In the genomic region with DNA sequence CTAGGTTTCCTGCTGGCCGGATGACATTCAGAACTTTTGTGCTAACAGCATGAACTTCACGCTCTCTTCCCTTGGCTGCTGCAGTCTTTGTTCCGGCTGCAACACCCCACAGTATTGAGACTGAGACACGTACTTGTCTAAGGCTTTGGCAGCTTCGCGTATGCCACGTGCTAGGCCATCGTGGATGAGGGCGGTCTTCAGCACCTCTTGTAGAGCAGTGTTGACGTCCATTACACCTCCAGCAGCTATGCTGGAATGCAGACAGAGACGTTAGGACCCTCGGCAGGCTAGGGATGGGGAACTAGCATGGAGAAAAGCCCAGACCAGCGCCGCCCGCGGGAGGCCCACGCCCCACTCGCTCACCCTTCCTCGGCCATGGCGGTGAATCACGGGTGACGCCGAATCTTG, we compare ENCODE assay signal across 8 mouse cellular contexts. TPM values are rescaled to one million over a fixed set of nuclear protein-coding genes. Genes with fewer than 3 reads are reported as not detected.
DNase-seq lines count a peak whose midpoint lies in the region; ATAC-seq and TF ChIP-seq lines count a peak whose summit lies in the region.
"Not testable (repeated sequence)": the region's sequence is repeated elsewhere in the genome, so short reads cannot be mapped to it uniquely, and the experiment has no call there.

No protein-coding gene starts in this region.

- TF ChIP-seq POLR2A in cortical plate, adult 2 months (IDR thresholded peaks at IDR 0.05; ENCODE audit: extremely low read depth, insufficient read depth, low read length): not testable (repeated sequence)

- peak overlapping the region; percentile 93 for H3K9ac ChIP-seq in forebrain, embryonic 15.5 days (replicated peaks)
- peak overlapping the region; percentile 95 for H3K9ac ChIP-seq in kidney, embryonic 14.5 days (ENCODE audit: low read depth, low read length)
- peak overlapping the region; percentile 86 for H3K9ac ChIP-seq in liver, embryonic 12.5 days
- H3K9ac ChIP-seq in midbrain, embryonic 11.5 days (ENCODE audit: low read length): peak overlapping the region; percentile 91

- not testable (repeated sequence) for TF ChIP-seq CTCF in cortical plate, adult 2 months (IDR thresholded peaks at IDR 0.05; ENCODE audit: extremely low read depth, insufficient read depth, low read length)

- ATAC-seq in CD4-positive, CD25-positive, alpha-beta regulatory T cell, adult 4 months: peak; percentile 0
- ATAC-seq in forebrain, embryonic 15.5 days (replicated peaks): peak; percentile 59
- peak; percentile 36 for ATAC-seq in kidney, embryonic 14.5 days (ENCODE audit: low FRiP score, low TSS enrichment)
- peak; percentile 23 for ATAC-seq in liver, embryonic 12.5 days
- peak; percentile 62 for ATAC-seq in midbrain, embryonic 11.5 days (ENCODE audit: low FRiP score)

- H3K4me2 ChIP-seq in forebrain, embryonic 15.5 days (replicated peaks): peak overlapping the region; percentile 81
- H3K4me2 ChIP-seq in kidney, embryonic 14.5 days (replicated peaks; ENCODE audit: low read depth, low read length): peak overlapping the region; percentile 66
- peak overlapping the region; percentile 76 for H3K4me2 ChIP-seq in liver, embryonic 12.5 days
- H3K4me2 ChIP-seq in midbrain, embryonic 11.5 days: peak overlapping the region; percentile 87

- H3K27ac ChIP-seq in cortical plate, adult 2 months (ENCODE audit: insufficient read depth, low read length): not testable (repeated sequence)
- H3K27ac ChIP-seq in forebrain, embryonic 15.5 days (replicated peaks): peak overlapping the region; percentile 54; the same call in 1 of the 2 replicates
- peak overlapping the region; percentile 93 for H3K27ac ChIP-seq in hindbrain, embryonic 10.5 days
- peak overlapping the region; percentile 67 for H3K27ac ChIP-seq in kidney, embryonic 14.5 days (ENCODE audit: low read depth, low read length)
- peak overlapping the region; percentile 90 for H3K27ac ChIP-seq in liver, embryonic 12.5 days
- H3K27ac ChIP-seq in midbrain, embryonic 11.5 days (ENCODE audit: low read depth, low read length): peak overlapping the region; percentile 0; the same call in 1 of the 2 replicates

- WGBS in forebrain, embryonic 15.5 days: under 1% methylated on average over 23 of the region's 23 CpGs
- under 1% methylated on average over 23 of the region's 23 CpGs for WGBS in hindbrain, embryonic 10.5 days
- WGBS in kidney, embryonic 14.5 days: under 1% methylated on average over 23 of the region's 23 CpGs
- WGBS in liver, embryonic 12.5 days (ENCODE audit: insufficient replicate concordance): under 1% methylated on average over 23 of the region's 23 CpGs
- under 1% methylated on average over 23 of the region's 23 CpGs for WGBS in midbrain, embryonic 11.5 days

- not testable (repeated sequence) for H3K9me3 ChIP-seq in forebrain, embryonic 15.5 days; hindbrain, embryonic 10.5 days; kidney, embryonic 14.5 days (ENCODE audit: control insufficient read depth, low read length); liver, embryonic 12.5 days (replicated peaks); midbrain, embryonic 11.5 days (ENCODE audit: control insufficient read depth, low read length)

- not testable (repeated sequence) for H3K4me1 ChIP-seq in cortical plate, adult 2 months (ENCODE audit: control insufficient read depth, insufficient read depth, low read length)
- H3K4me1 ChIP-seq in forebrain, embryonic 15.5 days: peaks cover 34% of the 10 kb centered on the region
- H3K4me1 ChIP-seq in hindbrain, embryonic 10.5 days (replicated peaks): peaks cover 25% of the 10 kb centered on the region
- peaks cover 21% of the 10 kb centered on the region for H3K4me1 ChIP-seq in kidney, embryonic 14.5 days (ENCODE audit: control insufficient read depth, insufficient read depth, low read length)
- H3K4me1 ChIP-seq in liver, embryonic 12.5 days: peaks cover 53% of the 10 kb centered on the region
- peaks cover 12% of the 10 kb centered on the region for H3K4me1 ChIP-seq in midbrain, embryonic 11.5 days (ENCODE audit: control insufficient read depth, insufficient read depth, low read length)

- peak overlapping the region; percentile 88 for H3K4me3 ChIP-seq in cortical plate, adult 2 months (ENCODE audit: insufficient read depth, low read length)
- peak overlapping the region; percentile 77 for H3K4me3 ChIP-seq in forebrain, embryonic 15.5 days
- H3K4me3 ChIP-seq in hindbrain, embryonic 10.5 days: peak overlapping the region; percentile 92
- peak overlapping the region; percentile 87 for H3K4me3 ChIP-seq in kidney, embryonic 14.5 days (ENCODE audit: low read length)
- H3K4me3 ChIP-seq in liver, embryonic 12.5 days: peak overlapping the region; percentile 77
- peak overlapping the region; percentile 66 for H3K4me3 ChIP-seq in midbrain, embryonic 11.5 days (ENCODE audit: low read depth, low read length)

- DNase-seq in hindbrain, embryonic 10.5 days (ENCODE audit: low spot score); midbrain, embryonic 11.5 days (ENCODE audit: low spot score, missing footprints): not testable (repeated sequence)
- peak; percentile 6 for DNase-seq in spleen, adult 12 weeks (ENCODE audit: low spot score)

- H3K36me3 ChIP-seq in forebrain, embryonic 15.5 days: peaks cover 30% of the 10 kb centered on the region
- peaks cover 45% of the 10 kb centered on the region for H3K36me3 ChIP-seq in hindbrain, embryonic 10.5 days
- H3K36me3 ChIP-seq in kidney, embryonic 14.5 days (ENCODE audit: control insufficient read depth, insufficient read depth, low read length): peaks cover 32% of the 10 kb centered on the region
- H3K36me3 ChIP-seq in liver, embryonic 12.5 days: peaks cover 40% of the 10 kb centered on the region
- H3K36me3 ChIP-seq in midbrain, embryonic 11.5 days (ENCODE audit: control insufficient read depth, insufficient read depth, low read length): not testable (repeated sequence)

- not testable (repeated sequence) for H3K27me3 ChIP-seq in forebrain, embryonic 15.5 days; hindbrain, embryonic 10.5 days (ENCODE audit: insufficient read depth, poor library complexity, severe bottlenecking); kidney, embryonic 14.5 days (ENCODE audit: control insufficient read depth, insufficient read depth, low read length); liver, embryonic 12.5 days (replicated peaks); midbrain, embryonic 11.5 days (ENCODE audit: control insufficient read depth, insufficient read depth, low read length)

RNA-seq across cellular contexts. Expression of a gene that starts 0.4 kb away (rescaled TPM):
- 100 to 1,000 TPM; 121 to 593 TPM for polyA plus RNA-seq in CD4-positive, CD25-positive, alpha-beta regulatory T cell, adult 4 months (2017; shearing (Covaris generic))
- polyA plus RNA-seq in cortical plate, adult 2 months (2012; rRNA removed): 1,194 and 1,252 TPM in 2 replicates
- 113 and 122 TPM in 2 replicates for polyA plus RNA-seq in forebrain, embryonic 15.5 days (2015; fragmentation: Nextera tagmentation; extraction: Ambion mirVana)
- polyA plus RNA-seq in hindbrain, embryonic 10.5 days (2016; fragmentation: Nextera tagmentation; extraction: Ambion mirVana): 124 and 145 TPM in 2 replicates
- 203 and 268 TPM in 2 replicates for polyA plus RNA-seq in kidney, embryonic 14.5 days (2014; fragmentation: Nextera tagmentation; extraction: Ambion mirVana)
- 192 and 199 TPM in 2 replicates for polyA plus RNA-seq in liver, embryonic 12.5 days (2016; fragmentation: Nextera tagmentation; extraction: Ambion mirVana)
- polyA plus RNA-seq in midbrain, embryonic 11.5 days (2014; fragmentation: Nextera tagmentation; extraction: Ambion mirVana): 118 and 132 TPM in 2 replicates

RNA-seq across cellular contexts. Expression of a gene that starts 10.2 kb away (rescaled TPM):
- polyA plus RNA-seq in CD4-positive, CD25-positive, alpha-beta regulatory T cell, adult 4 months (2017; shearing (Covaris generic)): not detected
- polyA plus RNA-seq in cortical plate, adult 2 months (2012; rRNA removed): 19.3 and 21.4 TPM in 2 replicates
- 15.8 and 16.5 TPM in 2 replicates for polyA plus RNA-seq in forebrain, embryonic 15.5 days (2015; fragmentation: Nextera tagmentation; extraction: Ambion mirVana)
- 11.4 and 12.9 TPM in 2 replicates for polyA plus RNA-seq in hindbrain, embryonic 10.5 days (2016; fragmentation: Nextera tagmentation; extraction: Ambion mirVana)
- 13.4 and 20.0 TPM in 2 replicates for polyA plus RNA-seq in kidney, embryonic 14.5 days (2014; fragmentation: Nextera tagmentation; extraction: Ambion mirVana)
- polyA plus RNA-seq in liver, embryonic 12.5 days (2016; fragmentation: Nextera tagmentation; extraction: Ambion mirVana): 2.6 and 3.4 TPM in 2 replicates
- 14.5 and 16.6 TPM in 2 replicates for polyA plus RNA-seq in midbrain, embryonic 11.5 days (2014; fragmentation: Nextera tagmentation; extraction: Ambion mirVana)

Comparison
In these comparisons a context has a peak if more than half of its experiments do, and no peak if none do; other contexts are left out.
1. ATAC-seq: peak in every context shown above with its lines; median percentile 62 in midbrain, embryonic 11.5 days; 59 in forebrain, embryonic 15.5 days; 36 in kidney, embryonic 14.5 days; 23 in liver, embryonic 12.5 days; 0 in CD4-positive, CD25-positive, alpha-beta regulatory T cell, adult 4 months.